Mouse (Mus musculus) neutrophil, adult 59 days (primary cell): ENCODE results near the gene Pmf1. TPM values are rescaled to one million over a fixed set of nuclear protein-coding genes. Genes with fewer than 3 reads are reported as not detected.

ENCODE experiments used
- total RNA-seq, 2 experiments: library from RNA; stranded (reverse); gene quantifications; 1 replicate in 1 of 2; 2 replicates in 1 of 2; pipeline ENCODE4 v1.2.4; 2023

Gene Pmf1
- 10 to 100 TPM; 61.1 to 63.9 TPM for total RNA-seq

GRCm38 (mm10) chr3:88409741-88410644, at the start of gene Pmf1:
Gene Pmf1 (minus strand): TSS chr3:88410331.

GRCm38 (mm10) chr3:88424605-88425329, 14.6 kb upstream of the Pmf1 start, which contains the start of gene Slc25a44:
Gene Slc25a44 (minus strand): TSS chr3:88425139.

GRCm38 (mm10) chr3:88384364-88384763, 25.8 kb downstream of the Pmf1 start, which contains the start of gene Bglap:
Gene Bglap (minus strand): TSS chr3:88384464.

GRCm38 (mm10) chr3:88378599-88378998, 31.5 kb downstream of the Pmf1 start, which contains the start of gene Bglap2:
Gene Bglap2 (minus strand): TSS chr3:88378699.

GRCm38 (mm10) chr3:88372643-88373042, 37.5 kb downstream of the Pmf1 start, which contains the start of gene Bglap3:
Gene Bglap3 (minus strand): TSS chr3:88372743.

GRCm38 (mm10) chr3:88364337-88364736, 45.8 kb downstream of the Pmf1 start, which contains the start of gene Paqr6:
Gene Paqr6 (plus strand): TSS chr3:88364584.

Other genes with a start within 250 kb of the Pmf1 start
- not detected for gene Rhbg, start 155.6 kb downstream of the Pmf1 start, total RNA-seq
- gene Gm38392, start 123.1 kb downstream of the Pmf1 start, total RNA-seq: not detected
- 1 to 10 TPM; 1.4 to 2.1 TPM for gene Tsacc, start 113.3 kb downstream of the Pmf1 start, total RNA-seq
- 10 to 100 TPM; 57.5 to 65.8 TPM for gene Cct3, start 113.2 kb downstream of the Pmf1 start, total RNA-seq
- 100 to 1,000 TPM; 128 to 130 TPM for gene Glmp, start 85.3 kb downstream of the Pmf1 start, total RNA-seq
- gene Tmem79, start 74.2 kb downstream of the Pmf1 start, total RNA-seq: under 1 TPM; 0.71 to 0.79 TPM
- gene Smg5, start 74.1 kb downstream of the Pmf1 start, total RNA-seq: 10 to 100 TPM; 42.3 to 42.6 TPM
- not detected for gene Paqr6, start 45.7 kb downstream of the Pmf1 start, total RNA-seq
- 1 to 10 TPM; 1.5 to 5.5 TPM for gene Bglap3, start 37.6 kb downstream of the Pmf1 start, total RNA-seq
- 10 to 100 TPM in 1 of 2 experiments, 1 to 10 TPM in 1; 3.7 to 11.5 TPM for gene Bglap2, start 31.6 kb downstream of the Pmf1 start, total RNA-seq
- gene Bglap, start 25.9 kb downstream of the Pmf1 start, total RNA-seq: 10 to 100 TPM; 16.8 to 30.3 TPM
- gene Slc25a44, start 14.8 kb upstream of the Pmf1 start, total RNA-seq: 10 to 100 TPM; 22.4 to 22.5 TPM
- gene Sema4a, start 50.9 kb upstream of the Pmf1 start, total RNA-seq: 100 to 1,000 TPM; 326 to 366 TPM
- 10 to 100 TPM; 10.1 to 20.2 TPM for gene Lmna, start 99.6 kb upstream of the Pmf1 start, total RNA-seq
- under 1 TPM; 0.11 to 0.13 TPM for gene Mex3a, start 122.1 kb upstream of the Pmf1 start, total RNA-seq
- gene Rab25, start 138.0 kb upstream of the Pmf1 start, total RNA-seq: not detected
- gene Lamtor2, start 142.7 kb upstream of the Pmf1 start, total RNA-seq: 10 to 100 TPM; 76.5 to 78.5 TPM
- gene Ubqln4, start 143.4 kb upstream of the Pmf1 start, total RNA-seq: 10 to 100 TPM; 17.7 to 20.7 TPM
- gene Ssr2, start 165.5 kb upstream of the Pmf1 start, total RNA-seq: 10 to 100 TPM; 75.0 to 88.1 TPM
- gene Arhgef2, start 195.6 kb upstream of the Pmf1 start, total RNA-seq: 100 to 1,000 TPM; 210 to 213 TPM
- not detected for gene Rxfp4, start 242.8 kb upstream of the Pmf1 start, total RNA-seq